Mouse (Mus musculus) embryonic fibroblast, embryonic 13.5 days (primary cell): Measurements from ENCODE around the gene Epb41l1.

Experiments used
- CTCF ChIP-seq: IDR thresholded peaks from 2 replicates; pipeline ENCODE4 v1.5.1; 2011; ENCODE audit warnings: mild to moderate bottlenecking, control low read depth, low read length, moderate library complexity, borderline replicate concordance; ENCODE audit not compliant: insufficient read depth
- POLR2A ChIP-seq: IDR thresholded peaks from 2 replicates; pipeline ENCODE4 v1.6.1; 2011; ENCODE audit warnings: low read depth, mild to moderate bottlenecking, control low read depth, low read length, moderate library complexity

DNA sequence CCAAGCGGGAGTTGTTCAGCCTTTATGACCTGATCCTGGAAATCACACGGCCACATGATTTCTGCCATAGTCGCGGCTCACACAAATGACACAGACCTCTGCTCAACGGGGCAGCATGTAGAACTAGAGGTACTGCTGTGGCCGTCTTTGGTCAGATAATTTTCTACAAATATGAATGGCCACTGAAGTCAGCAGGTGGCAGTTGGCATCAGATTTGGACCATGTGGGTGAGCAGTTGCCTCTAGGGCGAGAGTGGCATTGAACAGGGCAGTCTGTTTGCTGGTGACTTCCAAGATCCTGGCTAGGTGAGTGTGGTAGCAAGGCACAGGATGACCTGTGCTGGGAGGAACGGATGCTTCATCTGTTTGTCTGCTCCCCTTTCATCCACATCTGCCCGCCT is 168.8 kb downstream of the Epb41l1 start:
- TF ChIP-seq CTCF = no peak
- no peak for TF ChIP-seq POLR2A
